Mouse (Mus musculus) testis, adult 2 months (tissue): ENCODE results near the gene H2-T23.
"Not testable (repeated sequence)": the region's sequence is repeated elsewhere in the genome, so short reads cannot be mapped to it uniquely, and the experiment has no call there.

Source experiments
- CTCF ChIP-seq: fragments of 200-500 bp; IDR thresholded peaks from 2 replicates; pipeline ENCODE4 v1.5.1; 2012; ENCODE audit warnings: low read depth, mild to moderate bottlenecking, inconsistent platforms, low read length, moderate library complexity; ENCODE audit not compliant: control insufficient read depth, insufficient read depth, insufficient replicate concordance
- POLR2A ChIP-seq: fragments of 200-500 bp; IDR thresholded peaks from 2 replicates; pipeline ENCODE4 v1.6.1; 2012; ENCODE audit warnings: low read depth, mild to moderate bottlenecking, inconsistent platforms, low read length, moderate library complexity; ENCODE audit not compliant: control insufficient read depth

DNA sequence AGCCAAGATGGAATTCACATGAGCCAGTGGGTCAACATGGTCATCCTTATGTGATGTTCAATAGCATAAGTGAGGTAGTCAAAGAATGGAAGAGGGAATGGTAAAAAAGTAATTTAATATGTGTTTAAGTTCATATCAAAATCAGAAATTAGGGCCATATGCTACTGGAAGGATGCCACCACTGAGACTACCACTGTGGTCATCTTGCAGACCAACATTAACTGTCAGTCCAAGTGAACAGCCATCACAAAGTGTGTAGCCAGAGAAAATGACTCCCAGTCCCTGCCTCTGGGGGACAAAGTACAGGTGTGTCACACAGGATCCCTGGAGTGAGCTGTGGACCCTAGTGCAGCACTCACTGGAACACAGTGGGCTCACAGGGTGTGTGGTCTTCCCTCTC, 49.2 kb upstream of the H2-T23 start:
- not testable (repeated sequence) for TF ChIP-seq CTCF, POLR2A
